Mouse (Mus musculus) heart, postnatal 0 days (tissue): ENCODE data around the gene Nfasc. TPM values are rescaled to one million over a fixed set of nuclear protein-coding genes. Genes with fewer than 3 reads are reported as not detected.

ENCODE experiments used
- ATAC-seq: fragments of 200-750 bp; cut with Nextera tagmentation; 2 replicates; pipeline ENCODE4 v1.8.0; 2017; ENCODE audit warnings: low read depth, moderate number of reproducible peaks, moderate library complexity; ENCODE audit not compliant: insufficient read depth
- DNase-seq: peaks from one replicate; pipeline ENCODE4 v3.0.0-alpha.2; 2016; ENCODE audit warnings: low spot score
- H3K27ac ChIP-seq: fragments of 300-500 bp; sonication (generic); 2 replicates; pipeline ENCODE4 v1.5.1; 2014; ENCODE audit warnings: low read depth, mild to moderate bottlenecking
- H3K27me3 ChIP-seq: fragments of 300-500 bp; sonication (generic); 2 replicates; pipeline ENCODE4 v1.6.1; 2014; ENCODE audit warnings: low read length, mixed read lengths; ENCODE audit not compliant: control insufficient read depth, insufficient read depth
- H3K36me3 ChIP-seq: fragments of 300-500 bp; sonication (generic); replicated peaks from 2 replicates; pipeline ENCODE4 v1.6.1; 2014; ENCODE audit warnings: low read length, mixed read lengths; ENCODE audit not compliant: control insufficient read depth, insufficient read depth
- H3K4me1 ChIP-seq: fragments of 300-500 bp; sonication (generic); 2 replicates; pipeline ENCODE4 v1.6.1; 2014; ENCODE audit warnings: antibody characterized with exemption; ENCODE audit not compliant: control insufficient read depth, insufficient read depth
- H3K4me2 ChIP-seq: fragments of 300-500 bp; sonication (generic); 2 replicates; pipeline ENCODE4 v1.6.1; 2014; ENCODE audit warnings: low read depth, mild to moderate bottlenecking, low read length, moderate library complexity
- H3K4me3 ChIP-seq: fragments of 300-500 bp; sonication (generic); 2 replicates; pipeline ENCODE4 v1.5.1; 2014; ENCODE audit warnings: low read depth, low read length
- H3K9ac ChIP-seq: fragments of 300-500 bp; sonication (generic); replicated peaks from 2 replicates; pipeline ENCODE4 v1.6.1; 2014; ENCODE audit warnings: low read depth, low read length, mixed read lengths
- H3K9me3 ChIP-seq: fragments of 300-500 bp; sonication (generic); replicated peaks from 2 replicates; pipeline ENCODE4 v1.6.1; 2016; ENCODE audit warnings: low read length; ENCODE audit not compliant: control insufficient read depth
- CTCF ChIP-seq: IDR thresholded peaks from 2 replicates; pipeline ENCODE4 v1.5.1; 2016; ENCODE audit warnings: antibody characterized with exemption, control low read depth, low read depth
- EP300 ChIP-seq: IDR thresholded peaks from 2 replicates; pipeline ENCODE4 v1.6.1; 2016; ENCODE audit warnings: antibody characterized with exemption, low read depth
- WGBS: fragments of 180-500 bp; shearing (Covaris S2); extraction: QIAGEN DNeasy Blood & Tissue Kit; methylation state at CpG from one replicate; pipeline ENCODE4 v1.1.7; 2014; 5-methylcytosine and 5-hydroxymethylcytosine counted together
- polyA plus RNA-seq: library from polyadenylated mRNA; unstranded; fragments of >200 nt; fragmentation: Nextera tagmentation; extraction: Ambion mirVana; gene quantifications from 2 replicates; pipeline ENCODE4 v1.2.1, GENCODE M21; 2015
- total RNA-seq: library from RNA; depleted of rRNA; stranded (reverse); fragments of >200 nt; gene quantifications from 2 replicates; pipeline ENCODE4 v1.2.3, GENCODE M21; 2014; ENCODE audit warnings: low replicate concordance

Nfasc gene
- total and polyA plus RNA-seq, 2 experiments from 2014 or later, result 0.08 to 0.11 TPM

- Histone ChIP-seq H3K36me3 (no peaks in the 10 kb centered on the region), H3K9ac (no peak overlapping the region), H3K4me3 (no peak overlapping the region), H3K9me3 (no peaks in the 10 kb centered on the region), H3K4me2 (no peak overlapping the region), H3K4me1 (no peaks in the 10 kb centered on the region), H3K27ac (no peak overlapping the region), H3K27me3 (no peaks in the 10 kb centered on the region)
- ATAC-seq (no peak), DNase-seq (no peak)
- TF ChIP-seq CTCF (no peak), EP300 (no peak)
- 63% methylated on average over 1 of the region's 1 CpGs for WGBS
Observed at GRCm38 (mm10) chr1:132780254-132780653, 38.7 kb upstream of the Nfasc start.

DNA sequence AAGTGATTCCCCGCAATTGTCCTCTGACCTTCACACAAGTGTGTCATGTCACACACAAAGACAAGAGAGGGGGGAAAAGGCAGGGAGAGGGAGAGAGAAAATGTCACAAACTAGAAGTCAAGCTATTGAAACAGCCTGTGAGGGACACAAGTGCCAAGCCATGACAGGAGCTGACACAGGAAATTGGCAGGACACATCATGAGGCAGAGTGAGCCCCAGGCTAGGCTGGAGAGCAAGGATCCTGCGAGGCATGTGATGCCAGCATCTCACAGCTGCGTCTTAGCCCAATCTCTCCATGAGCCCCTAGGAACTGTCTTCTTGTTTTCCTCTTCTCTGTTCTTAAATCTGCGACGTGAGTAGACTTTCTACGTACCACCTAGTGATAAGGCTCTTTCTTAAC is 33.4 kb upstream of the Nfasc start:
- TF ChIP-seq EP300 (no peak), CTCF (no peak)
- Histone ChIP-seq H3K27ac (no peak overlapping the region), H3K9me3 (no peaks in the 10 kb centered on the region), H3K4me1 (no peaks in the 10 kb centered on the region), H3K27me3 (no peaks in the 10 kb centered on the region), H3K4me3 (no peak overlapping the region), H3K4me2 (no peak overlapping the region), H3K9ac (no peak overlapping the region), H3K36me3 (no peaks in the 10 kb centered on the region)
- no peak for ATAC-seq
- DNase-seq, result no peak
- 72% methylated on average over 6 of the region's 6 CpGs for WGBS

DNA sequence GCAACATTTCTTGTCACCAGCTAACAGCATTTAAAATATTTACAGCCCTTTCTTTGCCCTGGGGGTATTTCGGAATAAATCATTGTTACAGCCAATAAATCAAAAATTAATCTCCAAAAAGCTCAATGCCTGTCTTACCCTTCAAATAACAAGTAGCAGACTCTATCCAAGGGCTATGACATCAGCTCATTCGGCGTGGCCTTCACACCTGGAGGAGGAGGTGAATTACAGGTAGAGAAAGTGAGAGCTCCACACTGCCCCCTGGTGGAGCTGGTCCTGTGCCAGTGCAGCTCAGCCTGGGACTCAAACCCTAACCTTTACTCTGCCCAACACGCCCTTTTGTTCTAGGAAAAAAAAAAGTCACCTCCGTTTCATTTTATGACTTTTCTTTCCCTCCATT is 29.8 kb upstream of the Nfasc start:
- DNase-seq, result no peak
- H3K27me3 ChIP-seq, result no peaks in the 10 kb centered on the region
- no peaks in the 10 kb centered on the region for H3K9me3 ChIP-seq
- H3K4me3 ChIP-seq, result no peak overlapping the region
- H3K4me2 ChIP-seq, result no peak overlapping the region
- ATAC-seq, result no peak
- WGBS, result 30% methylated on average over 5 of the region's 5 CpGs
- 0 out of 2 replicates have a peak, but pooled peaks cover 1% of the 10 kb centered on the region for H3K4me1 ChIP-seq
- H3K9ac ChIP-seq, result no peak overlapping the region
- TF ChIP-seq EP300 (no peak), CTCF (peak; percentile 23)
- no peak overlapping the region for H3K27ac ChIP-seq
- no peaks in the 10 kb centered on the region for H3K36me3 ChIP-seq

GRCm38 (mm10) chr1:132769559-132769958 is 28.0 kb upstream of the Nfasc start:
- 60% methylated on average over 3 of the region's 3 CpGs for WGBS

GRCm38 (mm10) chr1:132767422-132767821 is 25.8 kb upstream of the Nfasc start:
- 88% methylated on average over 7 of the region's 7 CpGs for WGBS
- no peaks in the 10 kb centered on the region for H3K9me3 ChIP-seq
- 0 out of 2 replicates have a peak, but pooled peaks cover 5% of the 10 kb centered on the region for H3K27me3 ChIP-seq
- no peak overlapping the region for H3K4me2 ChIP-seq
- no peak overlapping the region for H3K27ac ChIP-seq
- TF ChIP-seq EP300, result no peak
- TF ChIP-seq CTCF, result no peak
- ATAC-seq (no peak), DNase-seq (no peak)
- no peak overlapping the region for H3K4me3 ChIP-seq
- no peaks in the 10 kb centered on the region for H3K36me3 ChIP-seq
- H3K4me1 ChIP-seq, result 0 out of 2 replicates have a peak, but pooled peaks cover 7% of the 10 kb centered on the region
- H3K9ac ChIP-seq, result no peak overlapping the region

More at GRCm38 (mm10) chr1:132769559-132769958, 28.0 kb upstream of the Nfasc start:
- Histone ChIP-seq H3K4me3 (no peak overlapping the region), H3K27ac (no peak overlapping the region), H3K4me2 (no peak overlapping the region), H3K36me3 (no peaks in the 10 kb centered on the region), H3K27me3 (0 out of 2 replicates have a peak, but pooled peaks cover 5% of the 10 kb centered on the region), H3K9ac (no peak overlapping the region), H3K4me1 (0 out of 2 replicates have a peak, but pooled peaks cover 7% of the 10 kb centered on the region), H3K9me3 (no peaks in the 10 kb centered on the region)
- no peak for TF ChIP-seq CTCF
- no peak for TF ChIP-seq EP300
- no peak for ATAC-seq
- DNase-seq, result no peak

- WGBS, result 21% methylated on average over 16 of the region's 16 CpGs
- Histone ChIP-seq H3K27ac (no peak overlapping the region), H3K9me3 (no peaks in the 10 kb centered on the region), H3K36me3 (no peaks in the 10 kb centered on the region), H3K27me3 (0 out of 2 replicates have a peak, but pooled peaks cover 5% of the 10 kb centered on the region), H3K4me1 (0 out of 2 replicates have a peak, but pooled peaks cover 7% of the 10 kb centered on the region), H3K4me3 (no peak overlapping the region), H3K9ac (no peak overlapping the region), H3K4me2 (peak overlapping the region; percentile 35)
- no peak for DNase-seq
- TF ChIP-seq EP300 (no peak), CTCF (no peak)
- ATAC-seq, result no peak
Observed at GRCm38 (mm10) chr1:132765887-132766651, 24.5 kb upstream of the Nfasc start.
